Mouse (Mus musculus): ENCODE data around the gene Afmid.

DNA sequence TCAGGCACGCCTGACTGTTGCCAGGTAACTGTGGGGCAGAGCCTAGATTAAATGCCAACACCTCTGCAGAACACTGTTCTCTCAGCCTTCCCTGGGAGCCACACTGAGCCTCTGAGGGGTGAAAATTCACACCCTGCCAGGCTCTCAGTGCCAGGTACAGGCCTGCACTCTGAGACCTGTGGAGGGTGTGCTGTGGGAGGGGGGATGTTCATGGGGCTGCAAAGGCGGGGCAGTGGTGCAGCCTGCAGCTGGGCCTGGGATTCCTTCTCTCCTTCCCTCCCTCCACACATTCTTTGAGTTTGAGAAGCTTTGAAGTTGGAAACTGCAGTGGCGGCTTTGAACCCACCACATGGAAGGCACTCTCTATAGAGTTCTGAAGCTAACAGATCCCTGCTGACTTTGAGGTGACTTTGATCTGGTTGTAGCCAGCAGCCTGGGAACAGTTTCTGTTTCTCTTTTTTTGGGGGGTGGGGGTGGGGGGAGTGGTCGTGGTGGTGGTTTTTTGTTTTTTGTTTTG, 31.6 kb upstream of the Afmid start:
- TF ChIP-seq EP300 (IDR thresholded peaks at IDR 0.05; ENCODE audit: low read depth), result no peak
- TF ChIP-seq CTCF (IDR thresholded peaks at IDR 0.05; ENCODE audit: low read depth), result no peak
